Mouse (Mus musculus): ENCODE data around the gene AC124108.1. TPM values are rescaled to one million over a fixed set of nuclear protein-coding genes. Genes with fewer than 3 reads are reported as not detected.

The AC124108.1 gene
- total and polyA plus RNA-seq, 3 experiments: not detected

DNA sequence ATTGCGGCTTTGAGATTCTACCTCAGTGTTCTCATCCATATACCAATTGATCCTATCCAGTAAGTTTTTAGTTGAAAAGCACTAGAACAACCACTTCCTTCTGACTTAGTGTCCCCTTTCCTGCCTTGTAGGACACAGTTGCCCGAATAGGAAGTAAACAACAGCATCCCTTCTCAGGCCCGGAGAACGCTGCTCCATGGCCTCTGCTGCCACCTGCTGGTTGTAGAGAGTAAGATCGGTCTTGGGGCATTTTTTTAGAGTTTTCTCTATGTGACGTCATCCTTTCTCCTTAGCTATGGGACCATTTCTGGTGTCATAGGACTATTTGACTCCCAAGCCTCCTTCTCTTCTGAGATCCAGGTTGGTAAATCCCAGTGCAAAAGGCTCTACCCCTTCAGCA lies 35.5 kb upstream of the AC124108.1 start:
- Histone ChIP-seq H3K9me3 (replicated peaks; ENCODE audit: low read length) (no peaks in the 10 kb centered on the region), H3K4me1 (ENCODE audit: control insufficient read depth in 1 of 2, insufficient read depth in 2 of 2) (peaks cover 4 to 17% of the 10 kb centered on the region in 2 experiments; a peak in 3 of 4 replicates), H3K27ac (ENCODE audit: insufficient read depth, low read depth) (no peak overlapping the region), H3K9ac (ENCODE audit: insufficient read depth, low read depth) (no peak overlapping the region), H3K79me2 (replicated peaks; ENCODE audit: control insufficient read depth, extremely low read depth, insufficient read depth, poor library complexity, severe bottlenecking) (no peaks in the 10 kb centered on the region), H3K36me3 (replicated peaks in 1 of 2; ENCODE audit: control insufficient read depth in 1 of 2, insufficient read depth in 1 of 2, low read length in 1 of 2) (no peaks in the 10 kb centered on the region), H3K27me3 (replicated peaks) (peaks cover 44% of the 10 kb centered on the region), H3K4me2 (ENCODE audit: insufficient read depth, low read depth, poor library complexity, severe bottlenecking) (peak overlapping the region; percentile 62; the same call in 1 of the 2 replicates), H3K4me3 (replicated peaks in 1 of 3; ENCODE audit: low read depth in 2 of 3, low read length in 2 of 3, poor library complexity in 1 of 3) (peak overlapping the region in 1 of 3 experiments; percentile 12)
- TF ChIP-seq POLR2AphosphoS2 (IDR thresholded peaks at IDR 0.05; ENCODE audit: low read depth, low read length): no peak
- peak; percentile 98 for TF ChIP-seq RAD21 (IDR thresholded peaks at IDR 0.05; ENCODE audit: low read depth, low read length)
- TF ChIP-seq BHLHE40 (IDR thresholded peaks at IDR 0.05; ENCODE audit: low read depth, low read length): peak; percentile 32; the same call in 1 of the 2 replicates
- peak; percentile 84 to 98 for TF ChIP-seq CTCF (conservative IDR thresholded peaks at IDR 0.05 in 1 of 2, IDR thresholded peaks at IDR 0.05 in 1 of 2; ENCODE audit: low read depth in 2 of 2, low read length in 2 of 2)
- TF ChIP-seq MYC (IDR thresholded peaks at IDR 0.05; ENCODE audit: low read depth, low read length): 0 out of 2 replicates have a peak, but pooled peaks have one; percentile 30
- peak; percentile 74 for TF ChIP-seq ELF1 (IDR thresholded peaks at IDR 0.05; ENCODE audit: low read depth, low read length)
- peak; percentile 89; the same call in 1 of the 2 replicates for TF ChIP-seq JUND (conservative IDR thresholded peaks at IDR 0.05; ENCODE audit: low read depth, low read length)
- no peak for TF ChIP-seq MAX (IDR thresholded peaks at IDR 0.05; ENCODE audit: low read length)
- TF ChIP-seq JUN (IDR thresholded peaks at IDR 0.05; ENCODE audit: insufficient read depth, low read depth, low read length): peak; percentile 76; the same call in 1 of the 2 replicates
- TF ChIP-seq ZC3H11A (IDR thresholded peaks at IDR 0.05; ENCODE audit: low read depth, low read length): peak; percentile 94
- TF ChIP-seq TBP (conservative IDR thresholded peaks at IDR 0.05; ENCODE audit: low read depth, low read length): no peak
- TF ChIP-seq IRF4 (IDR thresholded peaks at IDR 0.05; ENCODE audit: low read depth, low read length): peak; percentile 33; the same call in 1 of the 2 replicates
- peak; percentile 91 for TF ChIP-seq ZNF384 (IDR thresholded peaks at IDR 0.05; ENCODE audit: low read depth, low read length)
- 0 out of 2 replicates have a peak, but pooled peaks have one; percentile 27 for TF ChIP-seq MAZ (IDR thresholded peaks at IDR 0.05; ENCODE audit: low read depth, low read length)
- peak; percentile 69; the same call in 1 of the 2 replicates for TF ChIP-seq SIN3A (IDR thresholded peaks at IDR 0.05; ENCODE audit: low read length)
- no peak for TF ChIP-seq NRF1 (IDR thresholded peaks at IDR 0.05; ENCODE audit: low read depth, low read length)
- peak; percentile 57; the same call in 1 of the 2 replicates for TF ChIP-seq MEF2A (IDR thresholded peaks at IDR 0.05; ENCODE audit: borderline replicate concordance, low read depth, low read length)
- TF ChIP-seq SMC3 (IDR thresholded peaks at IDR 0.05; ENCODE audit: low read depth, low read length): peak; percentile 99
- peak; percentile 31 for TF ChIP-seq HCFC1 (IDR thresholded peaks at IDR 0.05; ENCODE audit: low read depth, low read length)
- peak; percentile 90 for DNase-seq (ENCODE audit: extremely low read depth)
- in situ Hi-C loops (cut with MboI; ENCODE audit: low pct_ligation_motif_present, low pct_unique_long_range_greater_than_20kb, low sequenced_read_pairs) (loop anchor here (5.0 kb wide), 2 partner anchors 33 to 82 kb away; no protein-coding TSS in a partner anchor), dilution Hi-C loops (cut with MboI; ENCODE audit: extremely low pct_ligation_motif_present, extremely low pct_unique_long_range_greater_than_20kb, low sequenced_read_pairs) (no loop called here)
